Mouse (Mus musculus): ENCODE data around the gene 4933434E20Rik.

Gene 4933434E20Rik

DNA sequence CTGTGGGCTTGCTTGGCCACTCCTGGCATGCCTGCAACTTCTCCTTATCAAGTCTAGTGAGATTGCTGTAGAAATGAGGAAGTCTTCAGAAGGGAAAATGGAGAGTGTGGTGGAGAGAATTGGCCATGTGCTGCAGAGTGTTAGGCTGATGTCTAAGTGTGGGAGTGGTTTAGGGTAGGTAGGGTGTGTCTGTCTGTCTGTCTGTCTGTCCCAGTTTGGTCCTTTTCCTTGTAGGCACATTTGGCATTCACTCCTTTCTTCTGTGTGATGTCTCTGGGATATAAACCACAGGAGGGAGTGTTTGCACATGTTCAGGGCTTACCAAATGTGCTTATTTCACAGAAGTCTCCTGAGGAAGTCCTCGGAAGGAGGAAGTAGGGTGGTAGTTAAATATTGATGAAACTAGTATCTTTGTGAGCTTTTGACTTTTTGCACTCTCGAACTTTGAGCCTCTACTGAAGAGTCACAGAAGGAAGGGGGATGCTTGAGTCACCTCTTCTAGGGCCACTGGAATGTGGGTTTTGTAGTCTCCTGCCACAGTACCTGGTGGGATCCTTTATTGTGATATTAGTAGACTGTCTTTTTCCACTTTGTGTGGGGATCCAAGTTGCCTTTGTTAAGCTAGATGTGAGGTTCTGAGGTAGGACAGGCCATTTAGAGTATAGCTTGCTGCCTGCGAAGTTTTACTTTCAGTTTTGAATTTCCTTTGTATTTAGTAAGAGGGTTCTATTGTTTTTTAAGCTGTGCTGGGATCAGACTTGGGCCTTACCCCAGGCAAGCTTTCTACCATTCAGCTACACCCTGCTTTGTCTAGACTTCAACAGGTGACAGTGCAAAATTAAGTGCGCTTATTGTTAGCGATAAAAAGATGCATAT lies 30.2 kb downstream of the 4933434E20Rik start:
- ATAC-seq (ENCODE audit: low TSS enrichment) = no peak

DNA sequence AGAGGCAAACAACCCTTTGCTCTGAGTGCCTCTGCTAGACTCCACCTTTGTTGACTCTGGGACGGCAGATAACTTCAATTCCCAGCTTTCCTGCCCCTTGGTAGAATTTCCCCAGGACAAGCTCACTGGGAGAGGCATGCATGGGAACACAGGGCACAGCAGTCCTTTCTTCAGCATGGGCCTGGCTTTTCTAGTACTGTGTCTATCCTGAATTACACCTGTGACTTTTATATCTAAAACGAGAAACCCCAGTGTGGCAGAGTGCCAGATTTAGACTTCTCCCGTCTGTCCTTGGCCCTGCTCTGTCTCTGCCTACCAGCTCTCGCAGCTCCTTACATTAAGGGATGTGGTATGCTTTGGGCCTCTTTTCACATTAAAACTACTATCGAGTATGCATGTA lies 31.6 kb downstream of the 4933434E20Rik start:
- ATAC-seq (ENCODE audit: low TSS enrichment) = no peak

DNA sequence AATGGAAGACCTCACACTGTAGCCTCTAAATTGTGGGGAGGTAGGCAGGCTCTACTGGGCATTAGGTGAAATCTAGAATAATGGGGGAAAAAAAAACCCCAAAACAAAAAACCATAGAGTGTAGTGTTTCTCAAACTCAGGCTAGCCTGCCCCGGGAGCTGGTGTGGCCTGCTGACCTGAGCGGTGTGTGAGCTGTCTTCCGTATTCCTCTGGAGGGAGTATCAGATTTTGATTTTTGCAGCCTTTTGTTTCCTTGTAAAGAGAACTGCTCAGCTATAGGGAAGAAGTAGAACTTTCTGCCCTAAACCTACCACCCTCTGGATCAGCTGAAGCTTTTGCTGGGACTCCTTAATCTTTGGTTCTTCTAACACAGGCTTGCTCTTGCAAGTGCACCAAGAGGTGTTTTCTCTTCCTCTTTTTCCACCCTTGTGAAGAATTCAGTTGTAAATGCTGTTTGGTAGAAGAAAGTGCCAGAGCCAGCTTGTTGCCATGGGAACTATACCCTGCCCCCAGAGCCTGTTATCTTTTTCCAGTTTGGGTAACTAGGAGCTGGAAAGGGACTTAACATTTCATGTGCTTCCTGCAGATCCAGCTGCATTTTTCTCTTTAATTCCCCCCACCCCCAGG lies 32.4 kb downstream of the 4933434E20Rik start:
- peak; percentile 32; the same call in 1 of the 2 replicates for ATAC-seq (ENCODE audit: low TSS enrichment)

GRCm38 (mm10) chr3:90084790-90085189 lies 33.4 kb downstream of the 4933434E20Rik start:
- ATAC-seq (ENCODE audit: low TSS enrichment) = peak; percentile 39; the same call in 1 of the 2 replicates

- peak; percentile 36 for ATAC-seq (ENCODE audit: low TSS enrichment)
These were observed 33.8 kb downstream of the 4933434E20Rik start for GRCm38 (mm10) chr3:90085281-90085680.

- no peak for ATAC-seq (ENCODE audit: low TSS enrichment)
These were observed 34.6 kb downstream of the 4933434E20Rik start for GRCm38 (mm10) chr3:90086068-90086467.

DNA sequence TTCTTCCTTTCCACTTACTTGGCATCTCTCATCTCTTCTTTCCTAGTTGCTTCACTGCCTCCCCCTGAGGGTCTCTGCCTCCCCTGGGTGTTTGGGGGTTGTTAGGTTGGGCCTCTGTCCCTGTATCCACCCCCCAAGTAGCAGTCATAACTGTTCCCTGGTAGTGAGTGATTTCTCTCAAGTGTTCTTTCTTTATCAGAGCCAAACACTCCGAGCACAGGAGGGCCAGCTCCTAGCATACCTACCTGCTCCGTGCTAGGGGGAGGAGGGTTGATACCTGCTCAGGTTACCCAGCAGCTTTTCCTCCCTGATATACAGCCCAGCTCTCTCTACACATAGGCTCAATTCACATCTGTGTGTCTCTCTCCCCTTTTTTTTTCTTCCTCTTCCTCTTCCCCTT lies 37.2 kb downstream of the 4933434E20Rik start:
- no peak for ATAC-seq (ENCODE audit: low TSS enrichment)

- no peak for ATAC-seq (ENCODE audit: low TSS enrichment)
These were observed 39.5 kb downstream of the 4933434E20Rik start for GRCm38 (mm10) chr3:90090892-90091291.

DNA sequence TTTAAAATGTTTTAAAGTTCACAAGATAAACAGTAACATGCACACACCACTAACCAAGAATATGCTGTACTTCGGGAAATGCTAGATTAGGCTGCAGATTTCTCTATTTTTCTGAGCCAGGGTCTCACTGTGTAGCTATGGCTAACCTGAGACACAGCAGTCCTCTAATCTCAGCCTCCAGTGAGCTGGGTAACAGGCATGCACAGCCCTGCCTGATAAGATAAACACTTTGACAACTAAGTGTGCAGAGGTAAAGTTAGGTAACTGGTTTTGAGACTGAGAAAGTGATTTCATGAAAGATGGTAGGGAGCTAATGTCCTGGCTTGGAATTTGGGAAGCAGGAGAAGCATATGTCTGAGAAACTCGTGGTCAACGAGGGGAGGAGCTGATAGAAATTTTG lies 43.0 kb downstream of the 4933434E20Rik start:
- ATAC-seq (ENCODE audit: low TSS enrichment) = no peak

DNA sequence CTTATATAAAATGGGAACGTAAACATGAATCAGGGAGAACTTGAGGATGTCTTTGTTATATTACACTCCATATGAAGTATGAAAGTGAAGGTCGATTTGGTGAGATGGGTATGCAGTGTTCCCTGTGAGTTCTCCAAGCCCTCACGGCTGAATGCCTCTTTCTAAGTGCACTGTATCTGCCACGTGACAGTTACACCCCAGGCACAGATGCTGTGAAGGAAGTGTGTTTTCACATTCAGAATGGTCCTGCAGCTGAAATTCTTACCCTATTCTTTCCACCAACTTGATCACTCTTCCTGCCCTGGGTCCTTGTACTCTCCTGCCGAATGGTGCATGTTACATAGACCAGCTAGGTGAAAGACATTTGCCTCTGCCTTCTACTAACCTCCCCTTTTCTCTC lies 46.5 kb downstream of the 4933434E20Rik start:
- ATAC-seq (ENCODE audit: low TSS enrichment) = peak; percentile 75

DNA sequence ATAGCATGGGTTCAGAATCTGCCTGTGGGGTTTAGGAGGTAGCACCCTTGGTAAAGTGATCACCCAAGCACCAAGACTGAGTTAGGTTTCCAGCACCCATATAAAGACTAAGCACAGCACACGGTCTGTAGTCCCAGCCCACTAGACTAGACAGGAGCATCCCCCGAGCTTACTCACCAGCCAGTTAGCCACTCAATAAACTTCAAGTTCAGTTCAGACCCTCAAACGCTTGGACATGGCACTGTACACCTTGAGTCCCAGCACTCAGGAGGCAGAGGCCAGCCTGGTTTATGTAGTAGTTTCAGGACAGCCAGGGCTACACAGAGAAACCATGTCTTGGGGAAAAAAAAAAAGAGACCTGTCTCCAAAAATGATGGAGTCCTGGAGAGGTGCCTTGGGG lies 49.6 kb downstream of the 4933434E20Rik start:
- ATAC-seq (ENCODE audit: low TSS enrichment) = no peak

- ATAC-seq (ENCODE audit: low TSS enrichment) = no peak
These were observed 50.2 kb downstream of the 4933434E20Rik start for GRCm38 (mm10) chr3:90101673-90102072.

GRCm38 (mm10) chr3:90102239-90102638 lies 50.8 kb downstream of the 4933434E20Rik start:
- ATAC-seq (ENCODE audit: low TSS enrichment) = no peak

DNA sequence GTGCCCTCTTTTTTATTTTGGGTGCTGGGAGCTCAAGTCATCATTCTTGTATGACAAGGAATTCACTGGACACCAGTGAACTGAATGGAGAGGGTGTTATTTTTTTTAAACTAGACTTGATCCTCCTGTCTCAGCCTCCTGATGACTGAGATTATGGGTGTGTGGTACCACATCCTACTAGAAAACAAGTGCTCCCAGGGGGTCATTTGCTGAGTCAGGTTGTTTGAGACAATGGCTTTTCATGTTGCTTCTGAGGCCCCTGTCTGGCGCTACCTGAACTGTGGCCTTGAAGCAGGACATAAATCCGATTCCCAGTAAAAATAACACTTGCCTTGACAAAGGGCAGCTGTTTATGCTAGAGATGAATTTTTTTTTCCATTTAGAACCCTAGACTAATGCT lies 51.7 kb downstream of the 4933434E20Rik start:
- no peak for ATAC-seq (ENCODE audit: low TSS enrichment)

- ATAC-seq (ENCODE audit: low TSS enrichment) = no peak
These were observed 52.5 kb downstream of the 4933434E20Rik start, which contains the start of gene Nup210l for GRCm38 (mm10) chr3:90103938-90104337. Nup210l (plus strand) TSS chr3:90104132.

DNA sequence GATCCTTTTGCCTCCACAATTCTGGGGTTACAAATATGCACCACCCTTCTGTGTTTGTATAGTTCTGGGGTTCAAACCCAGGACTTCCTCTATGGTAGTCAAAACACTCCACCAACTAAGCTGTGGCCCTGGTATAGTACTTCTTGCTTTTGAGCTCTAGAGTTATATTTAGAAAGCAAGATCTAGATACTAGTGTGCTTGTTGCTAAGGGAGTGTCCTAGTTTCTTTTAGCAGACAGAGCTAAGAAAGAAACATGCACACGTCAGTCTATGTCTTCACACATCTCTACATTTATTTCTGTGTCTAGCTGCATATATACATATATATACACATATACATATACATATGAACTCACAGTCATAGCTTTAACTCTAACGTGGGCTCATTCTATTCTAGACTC lies 60.3 kb downstream of the 4933434E20Rik start:
- ATAC-seq (ENCODE audit: low TSS enrichment) = peak; percentile 95

GRCm38 (mm10) chr3:90114342-90114741 lies 62.9 kb downstream of the 4933434E20Rik start:
- ATAC-seq (ENCODE audit: low TSS enrichment) = no peak

- ATAC-seq (ENCODE audit: low TSS enrichment) = no peak
These were observed 64.1 kb downstream of the 4933434E20Rik start for GRCm38 (mm10) chr3:90115526-90115925.

Data from frontal cortex, adult (tissue).